Mouse (Mus musculus): ENCODE data around the gene Nr2c2ap. TPM values are rescaled to one million over a fixed set of nuclear protein-coding genes. Genes with fewer than 3 reads are reported as not detected.

The Nr2c2ap gene
- polyA plus RNA-seq, 1 experiment: 38.0 TPM

GRCm38 (mm10) chr8:70087237-70087636 lies 43.9 kb upstream of the Nr2c2ap start:
- Histone ChIP-seq H3K9me3 (replicated peaks; ENCODE audit: control insufficient read depth, insufficient read depth, low read length, poor library complexity, severe bottlenecking) (no peaks in the 10 kb centered on the region), H3K9ac (ENCODE audit: low read depth, poor library complexity, severe bottlenecking) (no peak overlapping the region), H3K27me3 (ENCODE audit: control insufficient read depth, insufficient read depth, low read length, poor library complexity, severe bottlenecking) (peaks cover 6% of the 10 kb centered on the region; the same call in 1 of the 2 replicates), H3K4me3 (ENCODE audit: low read depth, low read length) (no peak overlapping the region), H3K4me1 (ENCODE audit: control insufficient read depth, insufficient read depth, low read length) (no peaks in the 10 kb centered on the region), H3K36me3 (ENCODE audit: control insufficient read depth, insufficient read depth, low read length, poor library complexity, severe bottlenecking) (no peaks in the 10 kb centered on the region), H3K27ac (ENCODE audit: insufficient read depth, low read length) (no peak overlapping the region)
- no peak for TF ChIP-seq POLR2A (IDR thresholded peaks at IDR 0.05; ENCODE audit: insufficient read depth, low read length)
- no peak for TF ChIP-seq EP300 (IDR thresholded peaks at IDR 0.05; ENCODE audit: insufficient read depth, low read depth, low read length)
- no peak for TF ChIP-seq CTCF (IDR thresholded peaks at IDR 0.05; ENCODE audit: low read depth, low read length)

GRCm38 (mm10) chr8:70087836-70088650 lies 43.1 kb upstream of the Nr2c2ap start:
- no peak overlapping the region for H3K27ac ChIP-seq (ENCODE audit: insufficient read depth, low read length)
- no peaks in the 10 kb centered on the region for H3K36me3 ChIP-seq (ENCODE audit: control insufficient read depth, insufficient read depth, low read length, poor library complexity, severe bottlenecking)
- peak overlapping the region; percentile 60 for H3K4me3 ChIP-seq (ENCODE audit: low read depth, low read length)
- no peaks in the 10 kb centered on the region for H3K4me1 ChIP-seq (ENCODE audit: control insufficient read depth, insufficient read depth, low read length)
- peaks cover 6% of the 10 kb centered on the region; the same call in 1 of the 2 replicates for H3K27me3 ChIP-seq (ENCODE audit: control insufficient read depth, insufficient read depth, low read length, poor library complexity, severe bottlenecking)
- peak overlapping the region; percentile 50 for H3K9ac ChIP-seq (ENCODE audit: low read depth, poor library complexity, severe bottlenecking)
- no peaks in the 10 kb centered on the region for H3K9me3 ChIP-seq (replicated peaks; ENCODE audit: control insufficient read depth, insufficient read depth, low read length, poor library complexity, severe bottlenecking)
- TF ChIP-seq POLR2A (IDR thresholded peaks at IDR 0.05; ENCODE audit: insufficient read depth, low read length): no peak
- peak; percentile 83 for TF ChIP-seq CTCF (IDR thresholded peaks at IDR 0.05; ENCODE audit: low read depth, low read length)

GRCm38 (mm10) chr8:70089296-70089960 lies 41.7 kb upstream of the Nr2c2ap start:
- Histone ChIP-seq H3K27me3 (ENCODE audit: control insufficient read depth, insufficient read depth, low read length, poor library complexity, severe bottlenecking) (peaks cover 6% of the 10 kb centered on the region; the same call in 1 of the 2 replicates), H3K27ac (ENCODE audit: insufficient read depth, low read length) (no peak overlapping the region), H3K4me3 (ENCODE audit: low read depth, low read length) (no peak overlapping the region), H3K9ac (ENCODE audit: low read depth, poor library complexity, severe bottlenecking) (no peak overlapping the region), H3K4me1 (ENCODE audit: control insufficient read depth, insufficient read depth, low read length) (no peaks in the 10 kb centered on the region), H3K9me3 (replicated peaks; ENCODE audit: control insufficient read depth, insufficient read depth, low read length, poor library complexity, severe bottlenecking) (no peaks in the 10 kb centered on the region), H3K36me3 (ENCODE audit: control insufficient read depth, insufficient read depth, low read length, poor library complexity, severe bottlenecking) (no peaks in the 10 kb centered on the region)
- TF ChIP-seq EP300 (IDR thresholded peaks at IDR 0.05; ENCODE audit: insufficient read depth, low read depth, low read length): no peak
- TF ChIP-seq POLR2A (IDR thresholded peaks at IDR 0.05; ENCODE audit: insufficient read depth, low read length): no peak
- no peak for TF ChIP-seq CTCF (IDR thresholded peaks at IDR 0.05; ENCODE audit: low read depth, low read length)

- Histone ChIP-seq H3K36me3 (ENCODE audit: control insufficient read depth, insufficient read depth, low read length, poor library complexity, severe bottlenecking) (no peaks in the 10 kb centered on the region), H3K27me3 (ENCODE audit: control insufficient read depth, insufficient read depth, low read length, poor library complexity, severe bottlenecking) (no peaks in the 10 kb centered on the region), H3K27ac (ENCODE audit: insufficient read depth, low read length) (peak overlapping the region; percentile 25; the same call in 1 of the 2 replicates), H3K9ac (ENCODE audit: low read depth, poor library complexity, severe bottlenecking) (peak overlapping the region; percentile 28; the same call in 1 of the 2 replicates), H3K4me1 (ENCODE audit: control insufficient read depth, insufficient read depth, low read length) (no peaks in the 10 kb centered on the region), H3K4me3 (ENCODE audit: low read depth, low read length) (no peak overlapping the region), H3K9me3 (replicated peaks; ENCODE audit: control insufficient read depth, insufficient read depth, low read length, poor library complexity, severe bottlenecking) (no peaks in the 10 kb centered on the region)
- TF ChIP-seq EP300 (IDR thresholded peaks at IDR 0.05; ENCODE audit: insufficient read depth, low read depth, low read length): no peak
- TF ChIP-seq CTCF (IDR thresholded peaks at IDR 0.05; ENCODE audit: low read depth, low read length): no peak
- TF ChIP-seq POLR2A (IDR thresholded peaks at IDR 0.05; ENCODE audit: insufficient read depth, low read length): no peak
Observed at GRCm38 (mm10) chr8:70092786-70093185, 38.3 kb upstream of the Nr2c2ap start.

- Histone ChIP-seq H3K9me3 (replicated peaks; ENCODE audit: control insufficient read depth, insufficient read depth, low read length, poor library complexity, severe bottlenecking) (no peaks in the 10 kb centered on the region), H3K36me3 (ENCODE audit: control insufficient read depth, insufficient read depth, low read length, poor library complexity, severe bottlenecking) (no peaks in the 10 kb centered on the region), H3K27ac (ENCODE audit: insufficient read depth, low read length) (no peak overlapping the region), H3K4me3 (ENCODE audit: low read depth, low read length) (no peak overlapping the region), H3K9ac (ENCODE audit: low read depth, poor library complexity, severe bottlenecking) (no peak overlapping the region), H3K4me1 (ENCODE audit: control insufficient read depth, insufficient read depth, low read length) (peaks cover 2% of the 10 kb centered on the region), H3K27me3 (ENCODE audit: control insufficient read depth, insufficient read depth, low read length, poor library complexity, severe bottlenecking) (no peaks in the 10 kb centered on the region)
- no peak for TF ChIP-seq EP300 (IDR thresholded peaks at IDR 0.05; ENCODE audit: insufficient read depth, low read depth, low read length)
- no peak for TF ChIP-seq CTCF (IDR thresholded peaks at IDR 0.05; ENCODE audit: low read depth, low read length)
- no peak for TF ChIP-seq POLR2A (IDR thresholded peaks at IDR 0.05; ENCODE audit: insufficient read depth, low read length)
Observed at GRCm38 (mm10) chr8:70099276-70099675, 31.9 kb upstream of the Nr2c2ap start.

- H3K9me3 ChIP-seq (replicated peaks; ENCODE audit: control insufficient read depth, insufficient read depth, low read length, poor library complexity, severe bottlenecking): no peaks in the 10 kb centered on the region
- no peak overlapping the region for H3K4me3 ChIP-seq (ENCODE audit: low read depth, low read length)
- no peaks in the 10 kb centered on the region for H3K27me3 ChIP-seq (ENCODE audit: control insufficient read depth, insufficient read depth, low read length, poor library complexity, severe bottlenecking)
- no peak overlapping the region for H3K27ac ChIP-seq (ENCODE audit: insufficient read depth, low read length)
- H3K4me1 ChIP-seq (ENCODE audit: control insufficient read depth, insufficient read depth, low read length): peaks cover 2% of the 10 kb centered on the region
- H3K9ac ChIP-seq (ENCODE audit: low read depth, poor library complexity, severe bottlenecking): no peak overlapping the region
- TF ChIP-seq POLR2A (IDR thresholded peaks at IDR 0.05; ENCODE audit: insufficient read depth, low read length) (no peak), EP300 (IDR thresholded peaks at IDR 0.05; ENCODE audit: insufficient read depth, low read depth, low read length) (no peak), CTCF (IDR thresholded peaks at IDR 0.05; ENCODE audit: low read depth, low read length) (no peak)
- H3K36me3 ChIP-seq (ENCODE audit: control insufficient read depth, insufficient read depth, low read length, poor library complexity, severe bottlenecking): no peaks in the 10 kb centered on the region
Observed at GRCm38 (mm10) chr8:70100241-70100640, 30.9 kb upstream of the Nr2c2ap start.
